Comparison of ENCODE assay signal across 7 mouse cellular contexts in the genomic region with DNA sequence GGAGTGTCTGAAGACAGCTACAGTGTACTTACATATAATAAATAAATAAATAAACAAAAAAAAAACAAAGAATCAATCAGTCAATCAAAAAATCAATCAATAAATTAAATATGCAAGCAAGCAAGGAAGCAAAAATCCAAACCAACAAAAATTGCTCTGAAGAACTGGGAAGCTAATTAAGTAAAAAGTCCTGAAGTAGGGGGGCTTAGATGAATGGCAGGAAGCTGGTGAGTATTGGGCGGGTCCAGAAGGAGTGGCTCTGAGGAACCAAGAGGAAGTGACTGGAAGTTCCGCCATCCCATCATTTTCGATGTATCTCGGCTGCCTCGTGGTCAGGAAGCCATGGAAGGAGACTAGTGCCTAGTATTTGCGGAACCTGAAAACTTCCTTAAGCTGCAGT. TPM values are rescaled to one million over a fixed set of nuclear protein-coding genes. Genes with fewer than 3 reads are reported as not detected.
DNase-seq lines count a peak whose midpoint lies in the region; TF ChIP-seq lines count a peak whose summit lies in the region.
"Not testable (repeated sequence)": the region's sequence is repeated elsewhere in the genome, so short reads cannot be mapped to it uniquely, and the experiment has no call there.
"Had no signal": no experiment of that assay in that cellular context is flagged by ENCODE, and none has a peak within 500 bp of the region (broad histone marks: within the 10 kb centered on the region; RNA-seq: fewer than 3 reads in every experiment).

Rex2 (plus strand) TSS at position 301 of the 400 bp plus-strand sequence.

- not testable (repeated sequence) for TF ChIP-seq CTCF in E14TG2a.4 (conservative IDR thresholded peaks at IDR 0.05; ENCODE audit: low read length); ES-Bruce4 (IDR thresholded peaks at IDR 0.05; ENCODE audit: low read depth, low read length)

- H3K27me3 ChIP-seq in E14TG2a.4 (ENCODE audit: insufficient read depth, low read length); ES-Bruce4 (ENCODE audit: control insufficient read depth, insufficient read depth, low read length, poor library complexity, severe bottlenecking): not testable (repeated sequence)

- not testable (repeated sequence) for H3K27ac ChIP-seq in ES-Bruce4 (ENCODE audit: insufficient read depth, low read length); ES-E14 (ENCODE audit: insufficient read depth, low read depth, low read length, poor library complexity, severe bottlenecking)

- DNase-seq in ES-E14 (ENCODE audit: low read depth, low spot score), result not testable (repeated sequence)

- in situ Hi-C loops in ES-E14 (cut with MboI; ENCODE audit: low sequenced_read_pairs in 2 of 2, unreplicated experiment in 2 of 2), result not testable (repeated sequence)

- H3K4me3 ChIP-seq in E14TG2a.4 (replicated peaks; ENCODE audit: low read length), result peak within 1 kb of the TSS; percentile 64
- H3K4me3 ChIP-seq in ES-Bruce4 (ENCODE audit: low read depth, low read length), result not testable (repeated sequence)
- peak within 1 kb of the TSS; percentile 48 to 58; a peak in 3 of 4 replicates for H3K4me3 ChIP-seq in ES-E14 (ENCODE audit: insufficient read depth in 1 of 2, low read depth in 1 of 2, low read length in 2 of 2, poor library complexity in 1 of 2, severe bottlenecking in 1 of 2)

- not testable (repeated sequence) for H3K4me1 ChIP-seq in E14TG2a.4 (replicated peaks; ENCODE audit: low read depth, low read length); ES-Bruce4 (ENCODE audit: control insufficient read depth, insufficient read depth, low read length); ES-E14 (ENCODE audit: control insufficient read depth in 2 of 2, insufficient read depth in 2 of 2, low read length in 2 of 2, poor library complexity in 1 of 2)

- not testable (repeated sequence) for H3K9ac ChIP-seq in ES-Bruce4 (ENCODE audit: low read depth, poor library complexity, severe bottlenecking); ES-E14 (ENCODE audit: insufficient read depth, low read depth, low read length, poor library complexity, severe bottlenecking)

- not testable (repeated sequence) for H3K9me3 ChIP-seq in E14TG2a.4 (ENCODE audit: low read length); ES-Bruce4 (replicated peaks; ENCODE audit: control insufficient read depth, insufficient read depth, low read length, poor library complexity, severe bottlenecking); ES-E14 (ENCODE audit: control insufficient read depth, insufficient read depth, low read depth, low read length)

- TF ChIP-seq POLR2A in ES-Bruce4 (IDR thresholded peaks at IDR 0.05; ENCODE audit: insufficient read depth, low read length), result not testable (repeated sequence)

- not testable (repeated sequence) for TF ChIP-seq EP300 in ES-Bruce4 (IDR thresholded peaks at IDR 0.05; ENCODE audit: insufficient read depth, low read depth, low read length)

- not testable (repeated sequence) for H3K36me3 ChIP-seq in E14TG2a.4 (ENCODE audit: insufficient read depth, low read length); ES-Bruce4 (ENCODE audit: control insufficient read depth, insufficient read depth, low read length, poor library complexity, severe bottlenecking); ES-E14 (ENCODE audit: control insufficient read depth, insufficient read depth, low read length, poor library complexity, severe bottlenecking)

RNA-seq across cellular contexts. Expression of gene Rex2, which starts in this region (rescaled TPM):
- polyA plus RNA-seq in ES-Bruce4 (2011; ENCODE audit: insufficient read depth, insufficient read length, low read depth, missing spikeins), result 18.0 and 22.9 TPM in 2 replicates
- 188 and 233 TPM in 2 replicates for total RNA-seq in ES-E14 (2012; rRNA removed)
- total RNA-seq: CH12.LX had no signal
- polyA plus RNA-seq: adrenal gland, adult 2 months; brain, embryonic 14.5 days; cerebellum, adult 2 months had no signal
